Mouse (Mus musculus) spleen, embryonic (tissue): Measurements from ENCODE around the gene Lrmda.

Experiments
- CTCF ChIA-PET: fragments of 350-600 bp; sonication (Branson Sonifier 250); formaldehyde crosslinking; loops from one replicate; lab custom pipeline; 2022; lab: Charles Lee

Gene Lrmda

GRCm38 (mm10) chr14:22649985-22650984 is 630.8 kb downstream of the Lrmda start:
- CTCF ChIA-PET = no interaction called here

DNA sequence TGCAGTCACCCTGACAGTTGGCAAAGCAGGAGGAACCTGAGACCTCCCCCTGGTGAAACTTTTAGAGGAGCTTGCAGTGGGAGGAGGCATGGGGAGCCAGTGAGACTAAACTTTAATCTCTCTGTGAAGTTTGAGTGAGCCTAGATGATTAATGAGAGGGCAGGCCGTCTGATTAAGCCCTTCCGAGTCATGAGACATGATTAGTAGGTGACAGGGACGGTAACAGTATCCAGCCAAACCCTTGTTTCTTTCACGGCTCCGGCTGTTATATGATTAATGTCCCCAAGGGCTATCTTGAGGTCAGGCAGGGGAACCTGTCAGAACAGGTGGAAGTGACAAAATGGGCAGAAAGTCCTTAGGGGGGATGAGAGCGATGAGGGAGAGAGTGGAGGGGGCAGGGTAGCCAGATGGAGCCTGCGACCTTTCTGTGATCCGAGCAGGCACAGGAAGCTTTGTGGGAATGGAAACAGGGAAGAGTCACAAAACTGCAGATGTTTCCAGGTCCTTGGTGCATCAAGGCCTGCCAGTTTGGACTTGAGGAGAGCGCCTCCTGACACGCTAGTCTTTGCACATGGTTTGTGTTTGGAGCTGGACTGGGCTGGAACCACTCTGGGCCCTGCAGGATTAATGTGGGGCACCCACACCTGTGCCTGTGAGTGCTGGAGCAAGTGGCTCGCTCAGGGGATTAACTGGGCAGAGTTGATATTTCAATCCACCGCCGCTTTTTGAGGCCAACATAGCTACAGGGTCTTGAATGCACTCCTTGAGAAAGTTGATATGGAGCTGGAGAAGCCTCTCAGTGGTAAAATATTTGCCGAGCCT is 631.8 kb downstream of the Lrmda start:
- CTCF ChIA-PET = no interaction called here

DNA sequence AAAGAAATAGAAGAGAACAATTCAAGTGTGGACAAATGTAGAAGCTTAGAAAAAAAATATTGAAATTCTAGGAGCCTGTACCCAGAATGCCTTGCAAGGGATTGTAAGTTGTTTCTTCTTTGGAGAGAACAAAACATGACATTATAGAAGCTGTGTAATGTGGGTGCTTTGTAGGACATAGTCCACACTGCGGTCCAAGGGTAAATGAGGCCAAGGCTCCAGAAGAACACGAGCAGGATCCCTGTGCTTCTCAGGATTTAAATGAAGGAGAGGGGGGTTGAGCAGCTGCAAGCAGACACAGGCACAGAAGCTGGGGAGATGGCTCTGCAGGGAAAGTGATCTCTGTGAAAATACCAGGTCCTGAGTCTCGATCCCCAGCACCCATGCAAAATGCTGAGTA is 643.0 kb downstream of the Lrmda start:
- CTCF ChIA-PET = no interaction called here

GRCm38 (mm10) chr14:22666437-22666836 is 646.9 kb downstream of the Lrmda start:
- CTCF ChIA-PET = no interaction called here

DNA sequence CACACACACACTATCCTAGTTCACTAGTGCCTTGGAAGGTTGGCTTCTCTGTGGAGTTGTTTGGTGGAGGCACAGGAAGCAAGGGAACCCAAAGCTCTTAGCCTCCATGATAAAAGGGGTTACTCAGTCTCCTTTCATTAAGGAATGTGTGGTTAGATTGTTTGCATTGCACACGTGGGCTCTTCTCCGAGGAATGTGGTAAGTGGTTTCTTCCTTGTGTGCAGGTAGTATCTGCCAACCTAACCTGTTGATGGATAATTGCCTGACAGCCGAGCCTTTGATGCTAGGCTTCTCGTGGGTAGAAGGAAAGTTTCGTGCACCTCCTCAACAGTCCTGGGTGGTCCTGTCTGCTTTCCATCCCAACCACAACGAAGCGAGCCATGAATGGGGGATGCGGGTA is 648.8 kb downstream of the Lrmda start:
- CTCF ChIA-PET = no interaction called here

GRCm38 (mm10) chr14:22668711-22669110 is 649.2 kb downstream of the Lrmda start:
- CTCF ChIA-PET = no interaction called here

- CTCF ChIA-PET = no interaction called here
Measured at GRCm38 (mm10) chr14:22673581-22673980, 654.1 kb downstream of the Lrmda start.

GRCm38 (mm10) chr14:22679008-22679704 is 659.6 kb downstream of the Lrmda start:
- CTCF ChIA-PET = no interaction called here

DNA sequence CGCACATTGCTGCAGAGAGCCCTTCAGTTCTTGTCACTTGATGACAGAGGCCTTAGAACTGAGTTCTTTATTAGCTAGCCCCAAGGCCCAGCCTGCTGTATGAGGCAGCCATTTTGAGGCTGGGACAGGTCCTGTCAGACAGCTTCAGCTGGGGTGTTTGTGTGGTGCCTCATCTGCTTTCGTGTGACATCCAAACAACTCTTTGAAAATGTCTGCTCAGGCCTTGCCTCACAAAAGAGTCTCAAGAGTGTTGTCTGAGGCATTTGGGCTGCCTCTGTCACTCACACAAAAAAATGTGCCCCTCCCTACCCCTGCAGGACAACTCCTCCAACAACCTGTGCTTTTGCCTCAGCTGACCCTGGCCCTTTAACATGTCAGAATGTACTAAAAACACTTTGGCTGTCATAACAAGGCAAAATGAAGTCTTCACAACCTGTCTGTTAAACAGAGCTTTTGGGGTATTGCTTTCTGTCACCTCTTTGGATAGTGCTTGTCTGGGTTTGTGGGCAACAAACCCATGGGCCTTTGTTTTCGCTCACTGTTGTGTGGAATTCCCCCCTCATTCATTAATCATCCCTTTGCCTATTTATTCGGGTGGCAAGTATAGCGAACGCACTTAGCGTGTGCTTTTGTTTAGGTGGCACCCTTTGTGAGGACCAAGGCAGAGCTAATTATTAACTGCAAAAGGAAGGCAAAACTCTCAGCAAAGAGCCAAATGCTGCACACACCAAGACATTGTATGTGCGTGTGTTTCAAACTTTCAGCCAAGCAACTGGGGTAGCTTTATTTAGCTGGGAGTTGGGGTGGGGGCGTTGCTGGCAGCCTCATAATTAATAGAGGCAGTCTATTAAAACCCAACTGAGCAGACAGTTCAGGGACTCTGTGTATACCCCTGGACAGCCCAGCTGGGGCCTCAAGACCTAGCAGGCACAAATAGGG is 660.5 kb downstream of the Lrmda start:
- CTCF ChIA-PET = no interaction called here

DNA sequence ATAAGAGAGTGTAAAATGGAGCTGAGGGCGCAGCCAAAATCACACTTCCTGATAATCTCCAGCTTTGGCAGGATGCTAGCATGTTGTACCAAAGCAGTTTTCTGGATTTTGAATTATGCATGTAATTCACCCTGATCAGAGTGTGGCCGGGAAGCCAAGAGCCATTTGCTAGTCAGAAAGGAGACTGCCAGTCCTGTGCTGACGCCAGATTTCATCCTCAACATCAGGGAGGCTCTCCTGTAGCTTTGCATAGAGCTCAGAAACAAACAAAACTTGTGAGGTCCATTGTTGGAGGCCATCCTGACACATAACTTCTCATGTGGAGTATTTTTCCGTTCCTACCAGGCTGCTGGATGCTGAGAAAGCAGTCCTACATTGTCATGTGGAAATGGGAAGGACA is 667.4 kb downstream of the Lrmda start:
- CTCF ChIA-PET = interaction anchor here (1.0 kb wide), 1 partner anchor 38 kb away, joined by 3 read pairs; no protein-coding TSS in a partner anchor

GRCm38 (mm10) chr14:22688399-22688798 is 668.9 kb downstream of the Lrmda start:
- CTCF ChIA-PET = no interaction called here

- CTCF ChIA-PET = no interaction called here
Measured at GRCm38 (mm10) chr14:22695448-22695847, 675.9 kb downstream of the Lrmda start.

GRCm38 (mm10) chr14:22695931-22696365 is 676.4 kb downstream of the Lrmda start:
- CTCF ChIA-PET = interaction anchor here (0.6 kb wide), 1 partner anchor 23 kb away, joined by 3 read pairs; no protein-coding TSS in a partner anchor

DNA sequence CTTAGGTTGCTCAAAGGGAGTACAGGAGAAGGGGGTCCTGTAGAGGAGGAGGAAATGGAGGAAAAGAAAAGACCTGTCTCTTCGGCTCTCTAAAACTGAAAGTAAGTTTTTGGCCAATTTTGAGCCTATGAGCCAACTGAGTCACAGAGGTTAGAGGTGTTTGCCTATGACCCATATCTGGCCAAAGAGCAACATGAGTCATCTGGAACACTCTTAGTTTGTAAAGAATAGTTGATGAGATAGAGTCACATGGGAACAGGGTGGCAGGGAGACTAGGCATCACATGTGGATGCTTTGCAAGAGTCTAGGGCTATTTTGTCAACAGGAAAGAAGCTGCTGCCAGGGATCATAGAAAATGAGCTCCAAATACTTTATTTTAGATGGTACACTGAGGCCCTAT is 680.7 kb downstream of the Lrmda start:
- CTCF ChIA-PET = no interaction called here

DNA sequence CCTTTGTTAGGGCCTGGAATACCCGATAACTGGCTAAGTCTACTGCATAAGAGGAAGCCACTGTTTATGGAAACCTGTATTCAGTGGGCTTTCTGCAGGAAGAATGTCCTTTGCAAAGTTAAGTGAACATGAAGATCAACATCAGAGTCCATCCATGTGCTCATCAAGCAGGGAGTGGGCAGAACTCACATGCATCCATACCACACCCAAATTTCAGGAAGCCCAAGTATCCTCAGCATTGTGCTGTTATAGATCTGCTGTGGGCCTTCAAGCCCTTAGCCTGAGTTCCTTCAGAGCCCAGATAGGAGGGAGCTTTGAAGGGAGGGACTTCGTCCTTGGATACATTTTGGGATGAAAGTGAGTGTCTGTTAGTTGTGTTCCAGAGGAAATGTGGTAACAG is 681.2 kb downstream of the Lrmda start:
- CTCF ChIA-PET = no interaction called here

DNA sequence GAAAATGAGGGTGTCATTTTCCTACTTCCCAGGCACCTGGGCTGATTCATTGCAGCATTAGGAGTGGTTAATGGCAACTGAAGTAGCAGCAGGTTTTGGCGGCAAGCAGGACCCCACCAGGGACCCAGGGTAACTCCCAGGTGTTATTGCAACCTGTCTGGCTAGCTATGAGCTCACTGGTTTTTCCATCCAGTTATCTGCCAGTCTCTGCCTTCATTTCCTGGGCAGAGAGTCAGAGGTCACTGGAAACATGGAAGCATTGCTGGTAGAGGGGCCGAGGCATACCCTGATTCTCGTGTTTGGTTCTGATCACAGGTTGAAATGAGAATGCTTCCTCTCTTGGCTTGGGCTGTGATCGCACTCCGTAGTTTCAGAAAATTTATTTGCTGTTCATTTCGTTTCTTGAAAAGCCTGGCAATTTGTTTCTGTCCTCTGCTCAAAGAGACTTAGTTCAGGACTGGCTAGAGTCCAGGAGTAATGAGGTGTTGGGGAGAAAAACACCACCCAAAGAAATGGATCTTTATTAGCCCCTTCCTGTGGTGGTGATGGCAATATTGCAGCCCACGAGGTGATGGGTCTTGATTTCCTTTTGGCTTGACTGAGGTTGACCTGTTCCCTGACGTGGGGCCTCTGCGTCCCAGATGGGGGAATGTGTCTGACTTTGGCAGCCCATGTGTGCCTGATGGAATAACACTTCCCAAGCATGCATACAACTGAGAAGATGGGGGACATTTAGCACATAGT is 688.6 kb downstream of the Lrmda start:
- CTCF ChIA-PET = no interaction called here

DNA sequence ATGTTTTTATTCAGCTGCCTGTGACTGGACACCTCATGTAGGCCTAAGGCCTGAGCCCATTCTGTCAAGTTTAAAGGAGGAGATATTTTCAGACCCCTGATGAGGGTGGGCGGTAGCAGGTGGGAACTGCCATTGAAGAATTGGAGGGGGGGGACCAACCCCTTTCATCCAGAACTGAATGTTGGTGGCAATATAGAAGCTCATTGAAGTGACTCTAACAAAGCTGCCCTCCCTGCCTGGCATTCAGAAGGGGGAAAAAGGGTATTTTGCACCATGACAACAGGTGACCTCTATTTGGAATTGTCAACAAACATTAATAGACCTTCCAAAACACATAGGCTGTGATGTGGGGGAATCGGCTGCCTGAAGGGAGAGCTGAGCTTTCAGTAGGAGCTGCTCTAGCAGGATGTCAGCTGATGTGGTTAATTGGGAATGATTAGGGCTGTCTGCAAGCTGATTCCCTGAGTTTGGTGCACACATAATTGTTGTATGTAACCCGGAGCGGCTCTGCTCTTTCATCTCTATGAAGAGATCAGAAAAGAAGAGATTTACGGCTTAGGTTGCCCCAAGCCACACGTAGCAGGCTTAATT is 690.7 kb downstream of the Lrmda start:
- CTCF ChIA-PET = no interaction called here

- CTCF ChIA-PET = no interaction called here
Measured at GRCm38 (mm10) chr14:22712388-22712787, 692.9 kb downstream of the Lrmda start.

DNA sequence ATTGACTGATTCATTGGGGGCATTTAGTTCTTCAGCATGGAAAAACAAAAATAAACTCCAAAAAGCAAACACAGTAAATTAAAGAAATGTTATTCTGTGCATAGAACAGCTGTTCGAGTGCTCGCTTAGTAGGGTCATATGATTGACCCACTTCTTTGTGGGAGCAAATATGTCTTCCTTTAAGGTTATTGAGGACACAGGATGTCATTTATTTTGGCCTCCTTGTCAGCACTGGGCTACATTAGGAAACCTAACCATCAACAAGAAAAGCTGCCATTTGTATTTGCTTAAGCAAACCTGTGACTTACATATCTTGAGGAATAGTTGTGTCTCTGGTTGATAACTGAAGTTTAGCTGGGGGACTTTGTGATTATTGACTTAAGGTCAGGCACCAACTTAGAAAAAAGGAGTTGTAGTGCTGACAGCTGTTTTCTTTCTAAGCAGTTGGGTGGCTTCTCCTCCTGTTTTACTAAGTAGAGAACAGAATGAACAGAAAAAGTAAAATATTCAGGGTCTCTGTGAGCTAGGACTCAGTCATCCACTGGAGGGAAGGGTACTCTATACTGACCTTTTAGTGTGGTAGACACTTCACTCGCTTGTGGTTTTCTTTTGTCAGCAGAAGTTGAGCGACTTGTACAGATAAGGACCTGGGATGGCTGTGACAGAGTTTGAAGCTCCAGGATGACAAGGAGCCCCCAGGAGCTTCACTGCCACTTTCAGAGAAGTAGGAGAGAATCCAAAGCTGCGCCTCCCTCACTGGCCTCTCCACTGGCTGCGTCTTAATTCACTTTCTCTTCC is 696.3 kb downstream of the Lrmda start:
- CTCF ChIA-PET = no interaction called here
